Mouse (Mus musculus): ENCODE measurements around the gene Yrdc.

Yrdc gene

DNA sequence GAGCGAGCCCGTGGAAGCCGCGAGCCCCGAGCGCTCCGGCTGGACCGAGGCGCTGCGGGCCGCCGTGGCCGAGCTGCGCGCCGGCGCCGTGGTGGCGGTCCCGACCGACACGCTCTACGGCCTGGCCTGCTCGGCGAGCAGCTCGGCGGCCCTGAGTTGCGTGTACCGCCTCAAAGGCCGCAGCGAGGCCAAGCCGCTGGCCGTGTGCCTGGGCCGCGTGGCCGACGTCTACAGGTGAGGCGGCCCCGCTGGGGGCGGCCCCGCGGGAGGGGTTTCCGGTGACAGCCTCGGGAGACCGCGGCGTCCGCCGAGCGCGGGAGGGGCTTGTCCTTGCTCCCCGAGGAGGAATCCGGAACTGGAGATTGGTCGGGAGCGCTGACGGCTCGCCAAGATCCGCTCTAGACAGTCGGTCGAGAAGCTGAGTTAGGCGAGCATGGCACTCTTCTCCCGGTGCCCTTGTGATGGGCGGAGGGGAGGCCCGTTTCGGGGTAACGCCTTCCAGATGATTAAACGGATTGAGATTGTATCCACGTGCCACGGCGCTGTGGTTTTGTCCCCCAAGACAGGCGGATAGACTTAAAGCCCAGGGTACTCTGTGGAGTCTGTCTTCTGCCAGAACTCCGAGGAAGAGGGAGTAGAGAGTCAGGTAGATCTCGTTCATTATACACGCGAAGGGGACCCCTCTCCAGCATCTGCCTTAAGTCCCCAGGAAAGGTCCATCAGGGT is 617 bp downstream of the Yrdc start, which contains the start of gene 1110065P20Rik:
1110065P20Rik (minus strand) TSS at position 264 of the 726 bp plus-strand sequence.
- peak; percentile 62 to 69 for DNase-seq

DNA sequence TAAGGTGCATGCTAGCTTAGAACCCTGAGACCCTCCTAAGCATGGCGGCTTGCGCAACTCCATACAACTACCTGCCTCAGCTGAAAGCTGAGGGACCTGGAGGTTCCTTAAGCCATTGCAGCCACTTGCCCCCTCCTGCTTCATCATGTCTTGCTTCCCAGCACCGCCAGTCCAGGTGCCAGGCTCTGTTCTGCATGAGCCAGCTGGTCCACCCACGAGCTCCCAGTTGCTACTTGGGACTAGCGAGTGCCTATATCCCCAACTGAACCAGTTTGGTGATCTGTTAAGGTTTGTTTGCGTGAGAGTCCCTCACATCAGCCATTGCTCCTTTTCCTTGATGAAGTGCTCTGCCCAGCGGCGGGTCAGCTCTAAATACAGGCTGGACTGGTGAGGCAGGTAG is 5.8 kb downstream of the Yrdc start:
- DNase-seq, result no peak

DNA sequence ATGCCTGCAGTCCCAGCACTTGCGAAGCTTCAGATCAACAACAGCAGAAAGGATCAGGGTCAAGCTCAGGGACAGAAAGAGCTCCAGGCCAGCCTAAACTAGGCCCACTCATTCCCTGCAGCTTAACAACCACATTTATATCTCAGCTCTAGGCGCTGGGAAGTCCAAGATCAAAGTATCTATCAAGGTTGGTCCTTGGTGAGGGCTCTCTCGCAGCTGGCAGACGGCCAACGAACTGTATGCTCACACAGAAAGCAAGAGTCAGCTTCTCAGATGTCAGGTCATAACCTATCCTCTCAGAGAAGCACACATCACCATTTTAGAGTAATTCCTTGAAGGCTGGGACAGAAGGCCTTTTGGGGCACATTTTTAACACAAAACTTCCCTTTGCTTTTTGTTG is 7.9 kb downstream of the Yrdc start:
- DNase-seq, result no peak

- peak in 1 of 2 experiments; percentile 35 for DNase-seq
Observed at GRCm38 (mm10) chr4:124860446-124860845, 10.0 kb downstream of the Yrdc start.

GRCm38 (mm10) chr4:124861283-124862188 is 11.1 kb downstream of the Yrdc start, which contains the start of gene Maneal:
Gene Maneal, minus strand, starts transcription at chr4:124862171.
- no peak for DNase-seq

DNA sequence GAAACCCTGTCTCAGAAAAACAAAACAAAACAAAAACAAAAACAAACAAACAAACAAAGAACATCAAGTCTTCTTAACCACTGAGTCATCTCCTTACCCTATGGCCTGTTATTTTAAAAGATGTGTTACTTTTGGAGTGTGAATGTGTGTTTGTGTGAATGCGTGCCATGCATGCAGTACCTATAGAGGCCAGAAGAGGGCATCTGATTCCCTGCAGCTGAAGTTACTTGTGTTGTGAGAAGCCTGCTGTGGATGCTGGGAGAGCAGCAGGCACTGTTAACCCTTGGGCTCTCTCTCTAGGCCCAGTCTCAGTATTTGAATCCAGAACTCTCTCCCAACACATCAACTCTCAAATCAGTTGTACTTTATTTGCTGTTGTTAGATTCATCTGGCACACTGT is 22.2 kb downstream of the Yrdc start:
- DNase-seq, result no peak

DNA sequence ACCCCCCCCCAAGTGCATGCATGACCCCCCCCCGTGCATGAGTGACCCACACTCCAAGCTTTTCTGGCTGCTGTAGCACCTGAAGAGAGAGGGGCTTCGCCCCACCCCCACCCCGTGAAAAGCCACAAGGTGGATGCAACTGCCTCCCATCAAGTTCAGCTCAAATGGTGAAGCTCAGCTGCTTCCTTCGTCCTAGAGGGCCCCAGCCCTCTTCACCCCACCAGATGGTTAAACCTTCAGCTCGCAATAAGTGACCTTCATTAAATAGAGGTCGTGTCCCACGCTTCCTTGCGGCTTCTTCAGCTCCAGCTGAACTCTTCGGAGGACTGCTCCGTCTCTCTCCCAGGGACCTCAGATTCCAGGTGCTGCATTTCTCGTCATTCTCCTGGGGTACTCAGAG is 30.1 kb downstream of the Yrdc start, which contains the start of gene Epha10:
Epha10 (plus strand) TSS at position 301 of the 400 bp plus-strand sequence.
- no peak for DNase-seq

DNA sequence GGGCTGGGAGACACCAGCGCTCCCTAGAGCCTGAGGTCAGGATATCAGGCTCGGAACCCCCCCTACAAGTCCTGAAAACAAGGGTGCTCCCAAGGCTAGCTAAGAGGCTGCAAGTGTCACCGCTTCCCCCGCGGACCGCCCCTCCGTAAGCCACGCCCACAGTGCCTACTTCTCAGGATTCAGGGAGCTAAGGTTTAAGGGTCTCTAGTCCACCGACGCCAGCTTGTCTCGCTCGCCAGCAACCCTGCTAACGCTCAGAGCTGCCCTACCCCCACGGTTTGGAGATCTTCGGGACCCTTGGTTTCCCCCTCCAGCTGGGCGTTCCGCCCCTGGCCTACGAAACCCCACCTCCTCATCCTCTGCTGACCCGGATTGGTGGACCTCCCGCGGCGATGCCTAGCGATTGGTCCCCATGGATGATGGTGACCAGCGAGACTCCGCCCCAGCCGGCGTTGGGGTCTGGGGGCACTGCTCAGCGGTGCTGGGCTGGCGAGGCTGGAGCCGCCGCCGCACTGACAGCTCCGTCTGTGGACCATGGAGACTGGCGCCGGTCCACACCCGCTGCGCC is 30.9 kb downstream of the Yrdc start:
- no peak for DNase-seq

DNA sequence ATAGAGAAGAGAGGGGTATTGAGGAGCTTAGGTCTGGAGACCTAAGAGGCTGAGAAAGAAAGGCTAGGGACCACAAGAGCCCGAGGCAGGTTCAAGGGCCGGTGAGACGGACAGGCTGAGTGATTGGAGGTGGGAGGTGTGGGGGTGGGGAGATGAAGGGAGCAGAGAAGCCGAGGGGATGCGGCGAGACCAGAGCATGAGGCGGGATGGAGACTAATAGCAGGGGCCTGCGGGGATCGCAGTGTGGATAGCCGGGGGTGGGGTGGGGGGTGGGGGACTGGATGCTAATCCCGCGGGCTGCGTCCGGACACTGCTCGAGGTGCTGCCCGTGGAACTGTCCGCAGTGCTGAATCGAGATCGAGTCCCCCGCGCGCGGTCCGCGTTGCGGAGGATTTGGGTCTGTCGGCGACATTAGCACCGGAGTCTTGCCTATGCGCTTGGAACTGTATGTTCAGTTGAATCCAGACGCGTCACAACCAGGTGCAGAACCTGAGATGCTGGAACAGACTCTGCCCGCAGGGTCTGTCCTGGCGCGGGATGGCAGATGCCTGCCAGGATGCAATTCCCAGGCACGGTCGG is 31.8 kb downstream of the Yrdc start:
- DNase-seq, result no peak

DNA sequence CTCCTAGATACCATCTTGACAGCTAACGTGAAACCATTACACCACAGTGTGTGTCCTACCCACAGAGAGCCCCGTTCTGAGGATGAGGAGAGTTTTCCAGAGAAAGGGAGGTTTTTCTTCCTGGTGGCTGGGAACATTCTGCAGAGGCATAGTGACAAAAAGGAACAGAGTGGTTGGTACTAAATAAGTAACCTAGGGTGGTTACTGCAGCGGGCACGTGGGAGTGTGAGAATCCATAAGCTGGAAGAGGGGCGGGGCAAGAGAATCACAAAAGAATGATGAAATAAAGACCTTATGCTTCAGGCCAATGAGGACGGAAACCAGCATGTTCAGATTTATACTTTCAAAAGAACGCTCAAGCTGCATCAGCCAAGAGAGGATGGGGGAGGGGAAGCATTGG is 38.2 kb downstream of the Yrdc start:
- no peak for DNase-seq

- DNase-seq, result no peak
Observed at GRCm38 (mm10) chr4:124889935-124890334, 39.5 kb downstream of the Yrdc start.

GRCm38 (mm10) chr4:124890831-124891230 is 40.4 kb downstream of the Yrdc start:
- no peak for DNase-seq

GRCm38 (mm10) chr4:124893769-124894168 is 43.3 kb downstream of the Yrdc start:
- DNase-seq, result no peak

DNA sequence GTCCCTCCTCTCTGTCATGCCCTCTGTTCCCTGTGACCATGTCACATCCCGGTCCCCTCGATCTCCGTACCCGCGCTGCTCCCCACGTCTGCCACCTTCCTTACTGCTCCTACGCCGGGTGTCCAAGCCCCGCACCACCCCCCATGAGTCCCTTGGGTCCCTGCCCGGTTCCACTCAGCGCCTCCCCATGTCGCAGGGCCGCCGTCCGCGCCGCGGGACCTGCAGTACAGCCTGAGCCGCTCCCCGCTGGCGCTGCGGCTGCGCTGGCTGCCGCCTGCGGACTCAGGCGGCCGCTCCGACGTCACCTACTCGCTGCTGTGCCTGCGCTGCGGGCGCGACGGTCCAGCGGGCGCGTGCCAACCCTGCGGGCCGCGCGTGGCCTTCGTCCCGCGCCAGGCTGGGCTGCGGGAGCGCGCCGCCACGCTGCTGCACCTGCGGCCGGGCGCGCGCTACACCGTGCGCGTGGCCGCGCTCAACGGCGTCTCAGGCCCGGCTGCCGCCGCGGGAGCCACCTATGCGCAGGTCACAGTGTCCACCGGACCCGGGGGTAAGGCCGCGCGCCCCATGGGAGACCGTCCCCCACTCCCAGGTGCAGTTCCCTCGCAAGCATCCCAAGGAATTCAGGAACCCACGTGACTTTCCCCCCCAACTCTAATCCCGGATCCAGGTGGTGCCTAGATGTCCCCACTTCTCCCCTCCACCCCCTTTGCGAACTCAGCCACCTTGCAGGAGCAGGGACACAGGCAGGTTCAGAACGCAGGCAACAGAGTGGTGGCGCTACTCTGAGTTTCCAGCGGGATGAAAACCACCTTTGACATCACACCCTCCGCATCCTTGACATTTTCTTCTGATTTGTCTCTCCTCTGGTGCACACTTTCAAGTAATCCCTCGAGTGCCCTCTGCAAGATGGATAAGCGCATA is 44.3 kb downstream of the Yrdc start:
- DNase-seq, result no peak

DNA sequence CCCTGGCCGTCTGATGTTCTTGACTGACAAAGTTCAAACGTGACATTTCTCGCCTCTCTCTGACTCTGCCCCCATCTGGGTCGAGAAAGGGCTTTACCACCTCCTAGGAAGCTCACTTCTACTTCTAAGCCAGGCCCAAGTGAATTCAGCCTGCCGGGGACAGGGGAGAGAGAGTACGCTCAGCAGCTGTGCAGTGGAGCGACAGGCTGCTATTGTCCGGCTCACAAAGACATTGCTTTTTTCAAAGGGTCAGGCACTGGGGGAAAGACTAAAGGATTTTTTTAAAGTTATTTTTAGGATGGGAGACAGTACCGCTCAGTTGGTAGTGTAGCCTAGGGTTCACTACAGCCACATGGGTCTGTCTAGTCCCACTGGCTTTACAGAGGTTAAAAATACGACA is 47.9 kb downstream of the Yrdc start:
- no peak for DNase-seq

GRCm38 (mm10) chr4:124899906-124900305 is 49.4 kb downstream of the Yrdc start:
- DNase-seq, result no peak
